Mouse (Mus musculus) brain, embryonic 14.5 days (tissue): Measurements from ENCODE around the gene Samd14. TPM values are rescaled to one million over a fixed set of nuclear protein-coding genes. Genes with fewer than 3 reads are reported as not detected.

Experiments used
- DNase-seq: peaks from one replicate; pipeline ENCODE4 v3.0.0-alpha.2; 2011; ENCODE audit warnings: low read depth
- CTCF ChIP-seq: fragments of 200-500 bp; IDR thresholded peaks from 2 replicates; pipeline ENCODE4 v1.5.1; 2012; ENCODE audit warnings: inconsistent platforms, mild to moderate bottlenecking, moderate library complexity, borderline replicate concordance; ENCODE audit not compliant: insufficient read depth, insufficient read length; ENCODE audit errors: extremely low read depth
- POLR2A ChIP-seq: fragments of 200-500 bp; IDR thresholded peaks from 2 replicates; pipeline ENCODE4 v1.6.1; 2012; ENCODE audit warnings: mild to moderate bottlenecking, inconsistent platforms, borderline replicate concordance; ENCODE audit not compliant: poor library complexity, insufficient read depth, insufficient read length, severe bottlenecking; ENCODE audit errors: extremely low read depth
- polyA plus RNA-seq: library from polyadenylated mRNA; depleted of rRNA; stranded (reverse); fragments of >200 nt; gene quantifications from 2 replicates; pipeline ENCODE4 v1.2.3, GENCODE M21; 2012

Gene Samd14
- polyA plus RNA-seq, 1 experiment, result 186 TPM

- peak; percentile 66 for DNase-seq
- TF ChIP-seq POLR2A (no peak), CTCF (no peak)
Measured at GRCm38 (mm10) chr11:95040491-95041138, 30.9 kb downstream of the Samd14 start.

DNA sequence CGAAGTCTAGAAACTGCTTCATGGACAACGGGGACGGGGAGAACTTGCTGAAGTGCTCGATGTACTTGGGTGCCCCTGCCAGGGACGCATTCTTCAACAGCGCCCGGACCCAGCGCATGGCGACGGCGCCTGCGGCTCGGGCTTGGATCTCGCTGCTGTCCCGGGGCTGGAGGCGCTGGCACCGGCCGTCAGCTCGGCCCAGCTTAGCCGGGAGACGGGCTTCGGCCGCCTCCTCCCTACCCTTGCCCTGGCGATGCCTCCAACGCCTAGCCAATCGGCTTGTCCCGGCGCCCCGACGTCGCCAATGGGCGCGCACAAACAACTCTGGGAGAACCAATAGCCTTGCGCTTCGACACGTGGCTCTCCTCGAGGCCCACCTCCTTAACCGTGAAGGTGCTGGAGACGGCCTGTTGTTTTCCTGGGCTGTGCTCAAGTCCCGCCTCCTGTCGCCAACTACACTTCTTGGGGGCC lies 31.5 kb downstream of the Samd14 start, which contains the start of gene Pdk2:
Gene Pdk2 (minus strand): TSS at position 216 of the 471 bp plus-strand sequence.
- DNase-seq, result peak; percentile 99
- TF ChIP-seq CTCF (no peak), POLR2A (peak; percentile 65)

DNA sequence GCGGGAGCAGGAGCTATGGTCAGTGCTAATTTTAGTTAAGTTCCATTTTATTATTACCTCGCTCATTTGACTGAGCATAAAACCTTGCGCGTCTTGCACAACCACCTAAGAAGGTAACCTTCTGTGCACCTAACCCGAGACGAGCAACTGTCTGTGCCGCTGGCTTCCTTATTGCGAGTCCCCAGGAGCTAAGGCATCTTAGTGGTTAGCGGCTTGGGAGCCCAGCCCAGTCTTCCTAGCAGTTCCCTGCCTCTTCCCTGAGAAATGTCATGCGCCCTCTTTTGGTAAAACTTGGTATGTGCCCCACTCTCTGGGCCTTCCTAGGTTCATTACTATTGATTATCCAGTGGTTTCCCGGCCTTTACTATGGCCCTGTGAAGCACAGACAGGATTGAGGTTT lies 32.4 kb downstream of the Samd14 start:
- DNase-seq, result peak; percentile 91
- TF ChIP-seq CTCF (peak; percentile 71), POLR2A (no peak)

DNA sequence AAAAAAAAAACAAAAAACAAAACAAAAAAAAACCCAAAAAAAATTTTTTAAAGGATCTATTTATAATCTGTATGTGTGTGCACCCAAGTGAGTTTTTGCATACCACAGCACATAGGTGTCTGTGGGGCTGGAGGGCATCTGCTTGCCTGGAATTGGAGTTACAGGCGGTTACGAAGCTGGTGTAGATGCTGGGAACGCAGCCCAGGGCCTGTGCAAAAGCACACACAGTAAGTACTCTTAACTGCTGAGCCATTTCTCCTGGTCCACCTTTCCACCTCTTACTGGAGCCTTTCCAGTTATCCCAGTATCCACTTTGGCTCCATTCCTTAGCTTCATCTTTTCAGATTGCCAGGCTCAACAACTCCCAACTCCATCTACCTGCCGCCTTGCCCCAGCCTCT lies 33.4 kb downstream of the Samd14 start:
- TF ChIP-seq CTCF, result no peak
- no peak for TF ChIP-seq POLR2A
- no peak for DNase-seq

- TF ChIP-seq CTCF, result no peak
- no peak for TF ChIP-seq POLR2A
- DNase-seq, result no peak
Measured at GRCm38 (mm10) chr11:95043608-95044007, 33.9 kb downstream of the Samd14 start.

- no peak for DNase-seq
Measured at GRCm38 (mm10) chr11:95044185-95044870, 34.6 kb downstream of the Samd14 start.

GRCm38 (mm10) chr11:95046980-95047680 lies 37.5 kb downstream of the Samd14 start:
- no peak for TF ChIP-seq POLR2A
- peak; percentile 90; the same call in 1 of the 2 replicates for TF ChIP-seq CTCF
- peak; percentile 82 for DNase-seq

More at GRCm38 (mm10) chr11:95044185-95044870, 34.6 kb downstream of the Samd14 start:
- TF ChIP-seq POLR2A (no peak), CTCF (no peak)

- TF ChIP-seq CTCF (no peak), POLR2A (no peak)
- DNase-seq, result no peak
Measured at GRCm38 (mm10) chr11:95053062-95053461, 43.4 kb downstream of the Samd14 start.

DNA sequence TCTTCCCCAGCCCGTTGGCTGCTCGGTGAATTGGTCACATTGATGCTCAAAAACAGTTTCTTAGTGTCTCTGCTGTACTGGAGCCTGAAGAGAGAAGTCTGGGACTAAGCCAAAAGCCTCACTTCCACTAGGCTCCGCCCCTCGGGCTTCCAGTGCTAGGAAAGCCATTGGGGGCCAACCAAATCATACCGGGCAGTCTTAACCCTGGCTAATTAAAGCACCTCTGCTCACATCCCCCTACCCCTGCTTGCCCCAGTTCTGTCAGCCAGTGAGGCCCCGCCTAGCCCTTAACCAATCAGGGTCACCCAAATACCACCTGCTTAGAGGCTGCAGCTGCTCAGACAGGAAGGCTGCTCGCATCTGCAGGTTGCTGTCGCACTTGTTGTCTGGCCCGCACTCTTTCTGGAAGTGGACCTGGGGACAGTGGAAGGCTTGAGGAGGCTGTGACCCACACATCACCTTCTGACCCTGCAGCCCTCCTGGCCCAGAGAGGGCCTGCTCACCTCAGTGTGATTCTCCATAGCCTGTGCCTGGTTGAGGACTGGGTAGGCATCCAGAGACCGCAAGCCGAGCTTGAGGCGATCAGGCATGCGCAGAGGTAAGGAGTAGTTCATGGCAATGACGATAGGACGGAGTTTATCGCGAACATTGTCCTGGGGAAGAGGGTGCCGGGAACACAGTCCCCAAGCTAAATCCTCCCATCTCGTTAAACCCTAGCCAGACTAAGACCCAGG lies 47.3 kb downstream of the Samd14 start:
- TF ChIP-seq POLR2A, result no peak
- TF ChIP-seq CTCF, result no peak
- DNase-seq, result peak; percentile 53

GRCm38 (mm10) chr11:95069226-95069957 lies 59.7 kb downstream of the Samd14 start:
- TF ChIP-seq CTCF (no peak), POLR2A (no peak)
- no peak for DNase-seq
